Mouse (Mus musculus) neural tube, postnatal 0 days (tissue): Measurements from ENCODE around the gene Stat5a. TPM values are rescaled to one million over a fixed set of nuclear protein-coding genes. Genes with fewer than 3 reads are reported as not detected.

Experiments
- polyA plus RNA-seq: library from polyadenylated mRNA; unstranded; fragments of >200 nt; fragmentation: Nextera tagmentation; extraction: Ambion mirVana; gene quantifications from 2 replicates; pipeline ENCODE4 v1.2.1, GENCODE M21; 2015

Gene Stat5a
- 2.3 and 3.0 TPM in 2 replicates for polyA plus RNA-seq

GRCm38 (mm10) chr11:100858935-100859578 is at the start of gene Stat5a:
Stat5a (plus strand) TSS chr11:100859351.

GRCm38 (mm10) chr11:100850038-100850777 is 8.9 kb upstream of the Stat5a start, which contains the start of gene Stat5b:
Stat5b (minus strand) TSS chr11:100850724.

Other genes starting within 250 kb of the Stat5a start
- gene Nkiras2, start 240.1 kb upstream of the Stat5a start, polyA plus RNA-seq: 65.0 and 77.4 TPM in 2 replicates
- gene Dnajc7, start 239.2 kb upstream of the Stat5a start, polyA plus RNA-seq: 208 and 230 TPM in 2 replicates
- gene Zfp385c, start 166.9 kb upstream of the Stat5a start, polyA plus RNA-seq: 0.69 and 1.0 TPM in 2 replicates
- gene Dhx58, start 155.1 kb upstream of the Stat5a start, polyA plus RNA-seq: 2.3 and 2.5 TPM in 2 replicates
- gene Kat2a, start 146.9 kb upstream of the Stat5a start, polyA plus RNA-seq: 60.5 and 62.5 TPM in 2 replicates
- gene Hspb9, start 145.5 kb upstream of the Stat5a start, polyA plus RNA-seq: 0.37 TPM in 1 of 2 replicates, not detected in the other
- gene Rab5c, start 121.1 kb upstream of the Stat5a start, polyA plus RNA-seq: 31.1 and 35.2 TPM in 2 replicates
- gene Kcnh4, start 99.4 kb upstream of the Stat5a start, polyA plus RNA-seq: 3.7 and 5.5 TPM in 2 replicates
- 0.76 and 1.3 TPM in 2 replicates for gene Hcrt, start 96.4 kb upstream of the Stat5a start, polyA plus RNA-seq
- gene Ghdc, start 88.4 kb upstream of the Stat5a start, polyA plus RNA-seq: 8.1 and 8.2 TPM in 2 replicates
- gene Stat5b, start 8.6 kb upstream of the Stat5a start, polyA plus RNA-seq: 16.4 and 17.6 TPM in 2 replicates
- gene Stat3, start 80.2 kb downstream of the Stat5a start, polyA plus RNA-seq: 49.0 and 55.4 TPM in 2 replicates
- 52.5 and 68.3 TPM in 2 replicates for gene Cavin1, start 111.5 kb downstream of the Stat5a start, polyA plus RNA-seq
- 156 and 176 TPM in 2 replicates for gene Atp6v0a1, start 150.1 kb downstream of the Stat5a start, polyA plus RNA-seq
- 12.8 and 12.9 TPM in 2 replicates for gene Naglu, start 210.7 kb downstream of the Stat5a start, polyA plus RNA-seq
- gene Hsd17b1, start 219.1 kb downstream of the Stat5a start, polyA plus RNA-seq: 0.18 and 0.28 TPM in 2 replicates
- gene Coasy, start 223.2 kb downstream of the Stat5a start, polyA plus RNA-seq: 30.7 and 32.2 TPM in 2 replicates
- 66.4 and 68.3 TPM in 2 replicates for gene Mlx, start 227.9 kb downstream of the Stat5a start, polyA plus RNA-seq
- 11.4 and 15.9 TPM in 2 replicates for gene Psmc3ip, start 236.1 kb downstream of the Stat5a start, polyA plus RNA-seq